Mouse (Mus musculus): ENCODE data around the gene Pdzk1ip1.

Pdzk1ip1 gene

GRCm38 (mm10) chr4:115088611-115089338 lies at the start of gene Pdzk1ip1:
Pdzk1ip1 (plus strand) TSS chr4:115088708.
- peak; percentile 20 for DNase-seq (ENCODE audit: low read depth, low spot score)

GRCm38 (mm10) chr4:115045621-115046020 lies 42.9 kb upstream of the Pdzk1ip1 start:
- DNase-seq (ENCODE audit: low read depth, low spot score), result no peak

GRCm38 (mm10) chr4:115047750-115048149 lies 40.8 kb upstream of the Pdzk1ip1 start:
- peak; percentile 83 for DNase-seq (ENCODE audit: low read depth, low spot score)

GRCm38 (mm10) chr4:115048190-115048589 lies 40.3 kb upstream of the Pdzk1ip1 start:
- no peak for DNase-seq (ENCODE audit: low read depth, low spot score)

GRCm38 (mm10) chr4:115051245-115051644 lies 37.3 kb upstream of the Pdzk1ip1 start:
- DNase-seq (ENCODE audit: low read depth, low spot score), result no peak

- DNase-seq (ENCODE audit: low read depth, low spot score), result no peak
Observed at GRCm38 (mm10) chr4:115052343-115053005, 36.0 kb upstream of the Pdzk1ip1 start.

GRCm38 (mm10) chr4:115055044-115055443 lies 33.5 kb upstream of the Pdzk1ip1 start:
- DNase-seq (ENCODE audit: low read depth, low spot score), result no peak

- DNase-seq (ENCODE audit: low read depth, low spot score), result no peak
Observed at GRCm38 (mm10) chr4:115055691-115056090, 32.8 kb upstream of the Pdzk1ip1 start.

- peak; percentile 53 for DNase-seq (ENCODE audit: low read depth, low spot score)
Observed at GRCm38 (mm10) chr4:115056371-115056920, 32.1 kb upstream of the Pdzk1ip1 start, which contains the start of gene Tal1. Tal1 (plus strand) TSS chr4:115056426.

- peak; percentile 58 for DNase-seq (ENCODE audit: low read depth, low spot score)
Observed at GRCm38 (mm10) chr4:115056921-115057673, 31.4 kb upstream of the Pdzk1ip1 start.

GRCm38 (mm10) chr4:115057674-115058316 lies 30.7 kb upstream of the Pdzk1ip1 start:
- DNase-seq (ENCODE audit: low read depth, low spot score), result no peak

GRCm38 (mm10) chr4:115058317-115058761 lies 30.2 kb upstream of the Pdzk1ip1 start:
- peak; percentile 30 for DNase-seq (ENCODE audit: low read depth, low spot score)

- peak; percentile 21 for DNase-seq (ENCODE audit: low read depth, low spot score)
Observed at GRCm38 (mm10) chr4:115058871-115059590, 29.5 kb upstream of the Pdzk1ip1 start.

- DNase-seq (ENCODE audit: low read depth, low spot score), result peak; percentile 65
Observed at GRCm38 (mm10) chr4:115059871-115060270, 28.6 kb upstream of the Pdzk1ip1 start.

GRCm38 (mm10) chr4:115060753-115061152 lies 27.8 kb upstream of the Pdzk1ip1 start:
- no peak for DNase-seq (ENCODE audit: low read depth, low spot score)

GRCm38 (mm10) chr4:115062540-115062874 lies 26.0 kb upstream of the Pdzk1ip1 start:
- peak; percentile 32 for DNase-seq (ENCODE audit: low read depth, low spot score)

GRCm38 (mm10) chr4:115062875-115063517 lies 25.5 kb upstream of the Pdzk1ip1 start:
- DNase-seq (ENCODE audit: low read depth, low spot score), result peak; percentile 28

GRCm38 (mm10) chr4:115063518-115064239 lies 24.8 kb upstream of the Pdzk1ip1 start:
- DNase-seq (ENCODE audit: low read depth, low spot score), result peak; percentile 5

- DNase-seq (ENCODE audit: low read depth, low spot score), result peak; percentile 6
Observed at GRCm38 (mm10) chr4:115071668-115072067, 16.8 kb upstream of the Pdzk1ip1 start.

- no peak for DNase-seq (ENCODE audit: low read depth, low spot score)
Observed at GRCm38 (mm10) chr4:115074789-115075188, 13.7 kb upstream of the Pdzk1ip1 start.

Measured in R1 (cell line).